Mouse (Mus musculus) forebrain, postnatal 0 days (tissue): ENCODE results near the gene Ugt1a10. TPM values are rescaled to one million over a fixed set of nuclear protein-coding genes. Genes with fewer than 3 reads are reported as not detected.
"Not testable (repeated sequence)": the region's sequence is repeated elsewhere in the genome, so short reads cannot be mapped to it uniquely, and the experiment has no call there.

Experiments used
- ATAC-seq: fragments of 200-750 bp; cut with Nextera tagmentation; 2 replicates; pipeline ENCODE4 v1.8.0; 2017; ENCODE audit warnings: mild to moderate bottlenecking, moderate library complexity
- DNase-seq: peaks from one replicate; pipeline ENCODE4 v3.0.0-alpha.2; 2015
- H3K27ac ChIP-seq: fragments of 300-500 bp; sonication (generic); 2 replicates; pipeline ENCODE4 v1.5.1; 2014; ENCODE audit warnings: low read depth, mild to moderate bottlenecking, antibody characterized with exemption, low read length, moderate library complexity, mixed read lengths
- H3K27me3 ChIP-seq: fragments of 300-500 bp; sonication (generic); 2 replicates; pipeline ENCODE4 v1.6.1; 2014; ENCODE audit warnings: mild to moderate bottlenecking, low read length, mixed read lengths; ENCODE audit not compliant: insufficient read depth
- H3K36me3 ChIP-seq: fragments of 300-500 bp; sonication (generic); 2 replicates; pipeline ENCODE4 v1.6.1; 2014; ENCODE audit warnings: mild to moderate bottlenecking, moderate library complexity; ENCODE audit not compliant: insufficient read depth
- H3K4me1 ChIP-seq: fragments of 300-500 bp; sonication (generic); 2 replicates; pipeline ENCODE4 v1.6.1; 2014; ENCODE audit warnings: antibody characterized with exemption; ENCODE audit not compliant: insufficient read depth
- H3K4me2 ChIP-seq: fragments of 300-500 bp; sonication (generic); 2 replicates; pipeline ENCODE4 v1.6.1; 2014; ENCODE audit warnings: low read depth, mild to moderate bottlenecking, moderate library complexity
- H3K4me3 ChIP-seq: fragments of 300-500 bp; sonication (generic); 2 replicates; pipeline ENCODE4 v1.5.1; 2014; ENCODE audit warnings: low read depth, low read length, mixed read lengths
- H3K9ac ChIP-seq: fragments of 300-500 bp; sonication (generic); 2 replicates; pipeline ENCODE4 v1.6.1; 2014; ENCODE audit warnings: mild to moderate bottlenecking
- H3K9me3 ChIP-seq: fragments of 300-500 bp; sonication (generic); 2 replicates; pipeline ENCODE4 v1.6.1; 2016; ENCODE audit warnings: low read length
- CTCF ChIP-seq: sonication (generic); IDR thresholded peaks from 2 replicates; pipeline ENCODE4 v1.5.1; 2016; ENCODE audit warnings: antibody characterized with exemption, control low read depth, low read depth
- WGBS: fragments of 180-500 bp; shearing (Covaris S2); extraction: QIAGEN DNeasy Blood & Tissue Kit; methylation state at CpG from one replicate; pipeline ENCODE4 v1.1.7; 2014; 5-methylcytosine and 5-hydroxymethylcytosine counted together
- polyA plus RNA-seq: library from polyadenylated mRNA; unstranded; fragments of >200 nt; fragmentation: Nextera tagmentation; extraction: Ambion mirVana; gene quantifications from 2 replicates; pipeline ENCODE4 v1.2.1, GENCODE M21; 2015
- total RNA-seq: library from RNA; depleted of rRNA; stranded (reverse); fragments of >200 nt; gene quantifications from 2 replicates; pipeline ENCODE4 v1.2.3, GENCODE M21; 2014

The Ugt1a10 gene
- total and polyA plus RNA-seq, 2 experiments from 2014 or later: not detected

DNA sequence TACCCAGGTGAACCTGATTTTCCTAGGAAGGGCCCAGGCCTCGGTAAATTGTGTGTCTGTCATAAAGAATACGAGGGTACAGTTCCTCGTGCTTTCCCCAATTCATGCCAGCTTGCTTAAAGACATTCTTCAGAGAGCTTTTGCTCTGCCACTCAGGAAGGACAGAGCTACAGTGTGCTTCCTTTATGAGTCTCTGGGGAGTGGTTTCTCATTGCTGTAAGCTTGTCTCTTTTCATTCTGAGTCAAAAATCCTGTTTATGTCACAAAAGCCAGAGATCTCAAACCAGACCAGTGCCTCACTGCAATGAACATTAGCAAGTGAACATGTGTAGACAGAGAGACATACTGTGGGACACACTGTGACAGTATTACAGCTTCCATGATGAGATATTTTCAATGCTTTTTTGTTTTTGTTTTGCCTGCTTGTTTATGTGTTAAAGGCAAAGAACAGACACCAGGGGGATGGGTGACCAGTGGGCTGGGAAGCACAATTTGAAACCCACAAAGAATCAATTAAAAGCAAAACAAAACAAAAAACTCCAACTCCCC lies 78.8 kb downstream of the Ugt1a10 start:
- Histone ChIP-seq H3K4me2 (no peak overlapping the region), H3K4me1 (no peaks in the 10 kb centered on the region), H3K36me3 (no peaks in the 10 kb centered on the region), H3K9me3 (no peaks in the 10 kb centered on the region), H3K4me3 (no peak overlapping the region), H3K27ac (peak overlapping the region; percentile 45; the same call in 1 of the 2 replicates), H3K9ac (no peak overlapping the region), H3K27me3 (no peaks in the 10 kb centered on the region)
- 28% methylated on average over 3 of the region's 3 CpGs for WGBS
- ATAC-seq (peak; percentile 25), DNase-seq (no peak)
- no peak for TF ChIP-seq CTCF

DNA sequence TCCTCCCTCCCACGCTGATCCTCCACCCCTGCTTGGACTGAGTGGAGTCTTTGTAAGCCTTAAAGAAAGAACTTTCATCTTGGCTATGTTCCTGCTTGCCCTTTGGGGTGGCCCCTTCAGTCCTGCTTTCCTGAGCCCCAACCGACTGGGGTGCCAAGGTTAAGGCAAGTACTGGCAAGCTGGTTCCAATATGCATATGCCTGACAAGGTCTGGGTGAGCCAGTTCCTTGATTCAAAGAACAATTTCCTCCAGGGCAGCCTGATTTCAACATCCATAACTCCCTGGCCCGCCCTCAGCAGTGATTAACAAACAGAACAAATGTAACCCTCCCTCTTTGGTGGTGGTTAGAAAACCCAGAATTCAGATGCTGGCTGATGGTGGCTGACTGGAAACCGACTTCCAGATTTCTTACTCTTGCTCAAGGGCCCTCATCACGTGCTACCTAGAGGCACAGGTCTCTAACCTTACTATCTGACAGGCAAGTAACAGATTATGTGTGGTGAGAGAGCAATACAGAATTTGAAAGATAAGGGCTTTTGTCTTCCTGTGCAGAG lies 79.3 kb downstream of the Ugt1a10 start, which contains the start of gene Ugt1a6a:
TSS of gene Ugt1a6a (plus strand) at position 353 of the 555 bp plus-strand sequence.
- DNase-seq (peak; percentile 47), ATAC-seq (peak; percentile 85)
- not testable (repeated sequence) for H3K9ac ChIP-seq, H3K36me3 ChIP-seq, H3K4me2 ChIP-seq, H3K9me3 ChIP-seq, H3K4me3 ChIP-seq, H3K27me3 ChIP-seq, H3K4me1 ChIP-seq
- WGBS: 32% methylated on average over 5 of the region's 5 CpGs
- peak within 1 kb of the TSS; percentile 45; the same call in 1 of the 2 replicates for H3K27ac ChIP-seq

DNA sequence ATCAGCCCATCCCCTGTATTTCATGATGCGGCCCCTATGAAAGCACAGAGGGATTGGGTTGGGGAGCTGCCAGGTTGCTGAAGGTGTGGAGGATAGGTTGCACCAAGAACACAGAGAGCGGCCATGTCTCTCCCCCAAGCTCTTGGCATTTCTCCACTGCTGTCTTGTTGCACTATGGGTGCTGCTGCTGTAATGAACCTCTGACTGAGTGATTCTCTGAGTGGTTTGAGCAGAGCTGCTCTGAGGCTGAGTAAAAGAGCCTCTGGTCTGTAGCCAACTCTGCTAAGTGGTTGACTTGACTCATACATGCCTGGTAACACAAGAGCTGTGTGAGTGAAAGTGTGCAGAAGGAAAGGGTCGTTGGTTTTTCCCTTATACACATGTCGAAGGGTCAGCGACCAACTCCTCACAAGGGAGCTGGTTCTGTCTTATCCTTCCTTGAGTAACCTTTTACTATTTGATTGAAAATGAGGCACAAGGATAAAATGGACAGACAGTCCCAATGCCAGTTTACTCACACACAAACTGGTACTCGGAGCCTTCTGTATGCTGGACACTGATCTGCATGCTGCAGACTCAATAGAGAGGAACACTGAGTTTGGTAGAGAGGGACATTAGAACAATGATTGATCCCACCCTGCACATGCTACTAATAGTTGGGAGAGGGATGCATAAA lies 80.2 kb downstream of the Ugt1a10 start:
- not testable (repeated sequence) for DNase-seq, H3K27ac ChIP-seq, H3K4me1 ChIP-seq, H3K36me3 ChIP-seq, H3K4me3 ChIP-seq, H3K27me3 ChIP-seq, H3K4me2 ChIP-seq, H3K9ac ChIP-seq, H3K9me3 ChIP-seq
- WGBS: 74% methylated on average over 5 of the region's 6 CpGs
- ATAC-seq: peak; percentile 36; the same call in 1 of the 2 replicates

DNA sequence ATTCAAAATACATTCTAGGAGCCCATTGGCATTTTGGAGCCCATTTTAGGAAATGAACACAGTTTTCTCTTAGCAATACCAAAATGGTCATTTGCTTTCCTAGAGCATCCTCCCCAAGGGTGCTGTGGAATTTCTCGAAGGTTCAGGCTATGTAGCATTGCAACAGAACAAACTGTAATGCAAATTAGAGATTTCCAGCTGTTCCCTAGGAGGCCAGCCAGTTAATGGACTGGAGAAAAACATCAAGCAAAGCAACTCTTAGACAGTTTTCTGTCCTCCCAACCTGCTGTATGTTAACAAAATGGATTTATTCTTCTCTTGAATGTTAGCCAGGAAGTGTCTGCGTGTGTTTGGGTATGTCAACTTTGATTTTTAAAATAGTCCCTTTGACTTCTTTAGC lies 81.5 kb downstream of the Ugt1a10 start:
- WGBS: 60% methylated on average over 2 of the region's 2 CpGs
- Histone ChIP-seq H3K27ac (no peak overlapping the region), H3K4me1 (no peaks in the 10 kb centered on the region), H3K4me3 (no peak overlapping the region), H3K27me3 (no peaks in the 10 kb centered on the region), H3K9me3 (no peaks in the 10 kb centered on the region), H3K36me3 (no peaks in the 10 kb centered on the region), H3K9ac (no peak overlapping the region), H3K4me2 (no peak overlapping the region)
- no peak for TF ChIP-seq CTCF
- DNase-seq (no peak), ATAC-seq (no peak)

DNA sequence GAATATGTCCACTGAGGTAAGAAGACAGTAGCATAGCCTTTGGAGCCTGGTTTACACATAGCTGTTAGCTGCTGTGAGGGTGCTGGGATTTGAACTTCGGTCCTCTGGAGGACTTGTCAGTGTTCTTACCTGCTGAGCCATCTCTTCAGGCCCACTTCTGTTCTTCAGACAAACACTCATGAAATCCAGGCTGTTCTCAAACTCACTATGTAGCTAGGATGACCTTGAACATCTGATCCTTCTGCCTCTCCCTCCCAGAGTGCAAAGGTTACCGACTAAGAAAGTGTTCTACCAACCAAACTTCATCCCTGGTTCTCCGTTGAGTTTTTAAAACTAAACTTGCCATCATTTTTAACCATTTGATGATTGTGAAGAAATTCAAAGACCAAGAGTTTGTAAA lies 82.1 kb downstream of the Ugt1a10 start:
- no peak for DNase-seq
- no peak for ATAC-seq
- no peak for TF ChIP-seq CTCF
- Histone ChIP-seq H3K4me2 (no peak overlapping the region), H3K36me3 (no peaks in the 10 kb centered on the region), H3K9me3 (no peaks in the 10 kb centered on the region), H3K27ac (no peak overlapping the region), H3K4me3 (no peak overlapping the region), H3K9ac (no peak overlapping the region), H3K4me1 (no peaks in the 10 kb centered on the region), H3K27me3 (no peaks in the 10 kb centered on the region)
- 94% methylated on average over 3 of the region's 3 CpGs for WGBS

DNA sequence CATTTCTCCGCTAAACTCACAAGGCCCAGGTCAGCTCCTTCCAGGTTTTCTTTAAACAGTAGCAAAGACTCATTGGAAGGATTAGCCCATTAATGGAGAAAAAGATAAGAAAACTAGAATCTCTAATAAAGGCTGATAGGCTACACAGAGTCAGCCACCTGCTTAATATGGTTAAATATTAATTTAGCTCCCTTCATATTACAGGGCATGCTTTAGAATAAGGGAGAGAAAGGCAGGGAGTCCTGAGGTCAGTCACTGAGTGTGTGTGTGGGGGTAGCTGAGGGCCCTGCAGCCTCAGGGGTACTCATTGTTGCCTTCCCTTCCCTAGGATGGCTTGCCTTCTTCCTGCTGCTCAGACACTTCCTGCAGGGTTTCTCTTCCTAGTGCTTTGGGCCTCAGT lies 83.0 kb downstream of the Ugt1a10 start:
- DNase-seq (no peak), ATAC-seq (no peak)
- Histone ChIP-seq H3K4me2 (no peak overlapping the region), H3K27ac (no peak overlapping the region), H3K4me1 (no peaks in the 10 kb centered on the region), H3K27me3 (no peaks in the 10 kb centered on the region), H3K4me3 (no peak overlapping the region), H3K9ac (no peak overlapping the region), H3K9me3 (no peaks in the 10 kb centered on the region), H3K36me3 (no peaks in the 10 kb centered on the region)
- TF ChIP-seq CTCF: no peak
- 93% methylated on average over 1 of the region's 1 CpGs for WGBS

DNA sequence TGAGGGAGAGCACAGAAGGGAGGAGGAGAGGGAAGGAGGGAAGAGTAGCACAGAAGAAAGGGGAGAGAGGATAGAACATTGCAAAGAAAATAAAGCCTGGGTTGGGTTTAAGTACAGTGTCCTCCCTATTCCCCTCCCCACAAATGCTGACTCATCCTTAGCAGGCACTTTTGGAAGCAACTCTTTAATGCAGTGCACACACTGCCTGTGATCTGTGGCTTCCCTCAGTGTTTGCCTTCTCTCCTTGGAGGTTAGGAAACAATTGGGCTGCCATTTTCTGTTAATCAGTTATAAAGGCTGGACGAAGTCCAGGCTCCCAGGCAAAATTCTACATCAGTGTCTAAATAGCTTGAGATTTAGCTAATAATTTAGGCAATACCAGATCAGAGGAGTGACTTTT lies 85.3 kb downstream of the Ugt1a10 start:
- 40% methylated on average over 1 of the region's 1 CpGs for WGBS
- not testable (repeated sequence) for ATAC-seq, H3K27me3 ChIP-seq, H3K27ac ChIP-seq, H3K36me3 ChIP-seq, H3K4me3 ChIP-seq, H3K4me1 ChIP-seq, H3K9ac ChIP-seq, H3K4me2 ChIP-seq, H3K9me3 ChIP-seq, DNase-seq
